Mouse (Mus musculus) CH12.LX (cell line): Measurements from ENCODE around the gene Rho. TPM values are rescaled to one million over a fixed set of nuclear protein-coding genes. Genes with fewer than 3 reads are reported as not detected.

Source experiments
- DNase-seq: peaks from one replicate; pipeline ENCODE4 v3.0.0-alpha.2; 2013; ENCODE audit errors: extremely low read depth
- H3K27ac ChIP-seq: 2 replicates; pipeline ENCODE4 v1.5.1; 2012; ENCODE audit warnings: low read depth, mild to moderate bottlenecking, control low read depth, moderate library complexity; ENCODE audit not compliant: insufficient read depth
- H3K27me3 ChIP-seq: replicated peaks from 2 replicates; pipeline ENCODE3; 2012; ENCODE audit warnings: inconsistent platforms
- H3K36me3 ChIP-seq, 2 experiments: replicated peaks in 1 of 2; 2 replicates each; pipeline versions ENCODE3 to v1.6.1; 2012; ENCODE audit warnings: inconsistent platforms in 1 of 2, low read length in 1 of 2, mild to moderate bottlenecking in 1 of 2, mixed read lengths in 1 of 2, moderate library complexity in 1 of 2; ENCODE audit not compliant: control insufficient read depth in 1 of 2, insufficient read depth in 1 of 2
- H3K4me1 ChIP-seq, 2 experiments: 2 replicates each; pipeline ENCODE4 v1.6.1; 2012; ENCODE audit warnings: inconsistent platforms in 1 of 2, moderate library complexity in 1 of 2; ENCODE audit not compliant: insufficient read depth in 2 of 2, control insufficient read depth in 1 of 2
- H3K4me2 ChIP-seq: 2 replicates; pipeline ENCODE4 v1.6.1; 2012; ENCODE audit warnings: low read depth, mild to moderate bottlenecking, control low read depth; ENCODE audit not compliant: poor library complexity, insufficient read depth, severe bottlenecking
- H3K4me3 ChIP-seq, 3 experiments: fragments of 150-350 bp in 1 of 3; sonication (generic) in 1 of 3; replicated peaks in 1 of 3; 2 replicates each; pipeline versions ENCODE3 to v1.5.1; 2011 to 2012; ENCODE audit warnings: low read depth in 2 of 3, low read length in 2 of 3, mild to moderate bottlenecking in 2 of 3, moderate library complexity in 2 of 3, control low read depth in 1 of 3, improper control_type of control experiment in 1 of 3, inconsistent platforms in 1 of 3, mixed read lengths in 1 of 3; ENCODE audit not compliant: poor library complexity in 1 of 3
- H3K79me2 ChIP-seq: replicated peaks from 2 replicates; pipeline ENCODE4 v1.6.1; 2012; ENCODE audit warnings: mild to moderate bottlenecking, moderate library complexity; ENCODE audit not compliant: control insufficient read depth, poor library complexity, insufficient read depth, severe bottlenecking; ENCODE audit errors: extremely low read depth
- H3K9ac ChIP-seq: 2 replicates; pipeline ENCODE4 v1.6.1; 2012; ENCODE audit warnings: low read depth, mild to moderate bottlenecking, control low read depth, moderate library complexity; ENCODE audit not compliant: insufficient read depth
- H3K9me3 ChIP-seq: replicated peaks from 2 replicates; pipeline ENCODE3; 2012; ENCODE audit warnings: low read length, inconsistent platforms, mixed read lengths
- BHLHE40 ChIP-seq: IDR thresholded peaks from 2 replicates; pipeline ENCODE4 v1.6.1; 2011; ENCODE audit warnings: mild to moderate bottlenecking, low read depth, low read length, improper control_type of control experiment
- CHD2 ChIP-seq: IDR thresholded peaks from 2 replicates; pipeline ENCODE4 v1.6.1; 2011; ENCODE audit warnings: low read length, improper control_type of control experiment
- CTCF ChIP-seq, 2 experiments: IDR thresholded peaks in 1 of 2; conservative IDR thresholded peaks in 1 of 2; 2 replicates each; pipeline ENCODE4 v1.5.1; 2011 to 2012; ENCODE audit warnings: low read depth in 2 of 2, low read length in 2 of 2, improper control_type of control experiment in 1 of 2, inconsistent platforms in 1 of 2, mild to moderate bottlenecking in 1 of 2, moderate library complexity in 1 of 2
- GABPA ChIP-seq: IDR thresholded peaks from 2 replicates; pipeline ENCODE4 v1.6.1; 2012; ENCODE audit warnings: low read depth, low read length, improper control_type of control experiment, inconsistent platforms; ENCODE audit not compliant: insufficient replicate concordance
- HCFC1 ChIP-seq: IDR thresholded peaks from 2 replicates; pipeline ENCODE4 v1.6.1; 2012; ENCODE audit warnings: low read depth, mild to moderate bottlenecking, inconsistent platforms, low read length, improper control_type of control experiment
- IRF4 ChIP-seq: IDR thresholded peaks from 2 replicates; pipeline ENCODE4 v1.6.1; 2014; ENCODE audit warnings: low read depth, mild to moderate bottlenecking, inconsistent platforms, low read length, improper control_type of control experiment
- JUN ChIP-seq: IDR thresholded peaks from 2 replicates; pipeline ENCODE4 v1.6.1; 2011; ENCODE audit warnings: low read depth, mild to moderate bottlenecking, low read length, improper control_type of control experiment, moderate library complexity; ENCODE audit not compliant: insufficient read depth
- KAT2A ChIP-seq: IDR thresholded peaks from 2 replicates; pipeline ENCODE4 v1.6.1; 2012; ENCODE audit warnings: low read length, improper control_type of control experiment, inconsistent platforms; ENCODE audit not compliant: insufficient replicate concordance
- MAX ChIP-seq: IDR thresholded peaks from 2 replicates; pipeline ENCODE4 v1.6.1; 2011; ENCODE audit warnings: low read length, improper control_type of control experiment
- MEF2A ChIP-seq: IDR thresholded peaks from 2 replicates; pipeline ENCODE4 v1.6.1; 2014; ENCODE audit warnings: low read depth, mild to moderate bottlenecking, inconsistent platforms, low read length, improper control_type of control experiment, borderline replicate concordance
- MYC ChIP-seq: IDR thresholded peaks from 2 replicates; pipeline ENCODE4 v1.6.1; 2011; ENCODE audit warnings: low read depth, mild to moderate bottlenecking, improper control_type of control experiment, low read length
- PAX5 ChIP-seq: IDR thresholded peaks from 2 replicates; pipeline ENCODE4 v1.6.1; 2012; ENCODE audit warnings: low read length, inconsistent platforms, mixed read lengths
- POLR2AphosphoS2 ChIP-seq: IDR thresholded peaks from 2 replicates; pipeline ENCODE4 v1.6.1; 2011; ENCODE audit warnings: low read depth, low read length, improper control_type of control experiment
- RAD21 ChIP-seq: IDR thresholded peaks from 2 replicates; pipeline ENCODE4 v1.6.1; 2011; ENCODE audit warnings: low read depth, mild to moderate bottlenecking, low read length, improper control_type of control experiment, moderate library complexity
- RCOR1 ChIP-seq: conservative IDR thresholded peaks from 2 replicates; pipeline ENCODE4 v1.6.1; 2012; ENCODE audit warnings: low read depth, mild to moderate bottlenecking, inconsistent platforms, low read length, improper control_type of control experiment
- SIN3A ChIP-seq: IDR thresholded peaks from 2 replicates; pipeline ENCODE4 v1.6.1; 2012; ENCODE audit warnings: low read length, improper control_type of control experiment, inconsistent platforms
- SMC3 ChIP-seq: IDR thresholded peaks from 2 replicates; pipeline ENCODE4 v1.6.1; 2011; ENCODE audit warnings: low read depth, low read length, improper control_type of control experiment
- TCF12 ChIP-seq: IDR thresholded peaks from 2 replicates; pipeline ENCODE4 v1.6.1; 2014; ENCODE audit warnings: low read depth, mild to moderate bottlenecking, inconsistent platforms, low read length, improper control_type of control experiment
- USF1 ChIP-seq: IDR thresholded peaks from 2 replicates; pipeline ENCODE4 v1.6.1; 2014; ENCODE audit warnings: low read depth, mild to moderate bottlenecking, inconsistent platforms, low read length, improper control_type of control experiment
- ZC3H11A ChIP-seq: IDR thresholded peaks from 2 replicates; pipeline ENCODE4 v1.6.1; 2012; ENCODE audit warnings: low read depth, mild to moderate bottlenecking, inconsistent platforms, low read length, improper control_type of control experiment
- ZMIZ1 ChIP-seq: IDR thresholded peaks from 2 replicates; pipeline ENCODE4 v1.6.1; 2012; ENCODE audit warnings: low read depth, mild to moderate bottlenecking, inconsistent platforms, low read length, improper control_type of control experiment
- dilution Hi-C: fragments of 300-500 bp; cut with MboI; formaldehyde crosslinking; loops from 2 replicates; pipeline ENCODE4 v1.14.3; 2020; ENCODE audit warnings: low sequenced_read_pairs; ENCODE audit not compliant: extremely low pct_unique_long_range_greater_than_20kb, extremely low pct_ligation_motif_present
- in situ Hi-C: fragments of 300-500 bp; cut with MboI; formaldehyde crosslinking; loops from 3 replicates; pipeline ENCODE4 v1.14.3; 2019; ENCODE audit warnings: low sequenced_read_pairs, low pct_ligation_motif_present, low pct_unique_long_range_greater_than_20kb, mixed read lengths
- polyA plus RNA-seq: library from polyadenylated mRNA; unstranded; fragments of >175 nt; gene quantifications from 2 replicates; pipeline ENCODE4 v1.2.1, GENCODE M21; 2012; ENCODE audit warnings: low read depth; ENCODE audit not compliant: insufficient read length
- total RNA-seq, 2 experiments: library from RNA; depleted of rRNA; stranded (reverse); fragments of 300-350 nt in 1 of 2; fragments of >200 nt in 1 of 2; gene quantifications; 2 replicates each; pipeline ENCODE4 v1.2.3; 2012 to 2014

Rho gene
- total and polyA plus RNA-seq, 3 experiments: 0.04 TPM; not detected in 1

GRCm38 (mm10) chr6:115955664-115956063 lies 24.1 kb downstream of the Rho start:
- Histone ChIP-seq H3K27ac (no peak overlapping the region), H3K9ac (no peak overlapping the region), H3K4me1 (peaks cover 13 to 54% of the 10 kb centered on the region in 2 experiments), H3K79me2 (no peaks in the 10 kb centered on the region), H3K4me3 (no peak overlapping the region), H3K36me3 (peaks cover 59 to 77% of the 10 kb centered on the region in 2 experiments), H3K27me3 (no peaks in the 10 kb centered on the region)
- dilution Hi-C loops: no loop called here
- no peak for DNase-seq
- no peak for TF ChIP-seq RCOR1
- no peak for TF ChIP-seq BHLHE40
- TF ChIP-seq GABPA: no peak
- no peak for TF ChIP-seq PAX5
- TF ChIP-seq SMC3: no peak
- TF ChIP-seq RAD21: no peak
- TF ChIP-seq SIN3A: no peak
- TF ChIP-seq HCFC1: no peak
- no peak for TF ChIP-seq USF1
- TF ChIP-seq ZC3H11A: no peak
- TF ChIP-seq JUN: no peak
- TF ChIP-seq POLR2AphosphoS2: no peak
- no peak for TF ChIP-seq CHD2
- no peak for TF ChIP-seq KAT2A
- TF ChIP-seq MYC: no peak
- TF ChIP-seq IRF4: no peak
- TF ChIP-seq MAX: no peak
- TF ChIP-seq MEF2A: no peak
- no peak for TF ChIP-seq ZMIZ1
- TF ChIP-seq, all 38 proteins: peak for 0
- in situ Hi-C loops: no loop called here
- H3K9me3 ChIP-seq: peaks cover 5% of the 10 kb centered on the region
- no peak overlapping the region for H3K4me2 ChIP-seq

GRCm38 (mm10) chr6:115956418-115956921 lies 24.9 kb downstream of the Rho start:
- TF ChIP-seq CTCF (conservative IDR thresholded peaks at IDR 0.05 in 1 of 2, IDR thresholded peaks at IDR 0.05 in 1 of 2; ENCODE audit: low read depth in 2 of 2, low read length in 2 of 2) (peak in 1 of 2 experiments; percentile 45; a peak in 2 of 4 replicates), SMC3 (peak; percentile 43), TCF12 (no peak), RAD21 (peak; percentile 43)
- TF ChIP-seq, all 38 proteins: peak for 3
- Histone ChIP-seq H3K4me1 (peaks cover 13 to 59% of the 10 kb centered on the region in 2 experiments), H3K27me3 (no peaks in the 10 kb centered on the region), H3K27ac (no peak overlapping the region), H3K4me3 (no peak overlapping the region), H3K36me3 (peaks cover 66 to 85% of the 10 kb centered on the region in 2 experiments), H3K9ac (no peak overlapping the region), H3K9me3 (peaks cover 3% of the 10 kb centered on the region), H3K79me2 (no peaks in the 10 kb centered on the region), H3K4me2 (no peak overlapping the region)
- in situ Hi-C loops (no loop called here), dilution Hi-C loops (no loop called here)
- no peak for DNase-seq
